Mouse (Mus musculus) stomach, postnatal 0 days (tissue): Measurements from ENCODE around the gene Rps6.

Experiments
- CTCF ChIP-seq: IDR thresholded peaks from 2 replicates; pipeline ENCODE4 v1.5.1; 2016; ENCODE audit warnings: antibody characterized with exemption, low read depth, mild to moderate bottlenecking, moderate library complexity
- EP300 ChIP-seq: optimal IDR thresholded peaks from 2 replicates; pipeline ENCODE3; 2016; ENCODE audit warnings: antibody characterized with exemption

DNA sequence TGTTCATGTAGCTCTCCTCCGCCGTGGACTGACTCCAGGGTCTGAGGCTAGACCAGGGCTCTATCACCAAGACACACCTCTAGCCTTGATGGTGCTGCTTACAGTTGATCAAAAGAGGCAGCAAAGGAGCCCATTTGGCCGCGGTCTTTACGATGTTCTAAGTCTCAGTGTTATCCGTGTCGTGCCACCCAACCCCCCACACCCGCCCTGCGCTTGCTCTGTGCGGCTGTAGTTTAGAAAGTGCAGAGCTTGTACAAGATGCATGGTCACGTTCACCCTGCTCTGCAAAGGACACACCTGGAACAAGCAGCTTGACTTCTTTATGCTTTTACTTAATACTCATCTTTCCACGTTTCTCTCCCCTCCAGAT is 28.6 kb upstream of the Rps6 start:
- TF ChIP-seq EP300 (no peak), CTCF (no peak)
